Mouse (Mus musculus) gastrocnemius, adult 8-10 months (tissue): Measurements from ENCODE around the gene Slc22a4. TPM values are rescaled to one million over a fixed set of nuclear protein-coding genes. Genes with fewer than 3 reads are reported as not detected.
A peak's percentile ranks its signal among the peaks of the same experiment; 100 is the strongest.
"Not testable (repeated sequence)": the region's sequence is repeated elsewhere in the genome, so short reads cannot be mapped to it uniquely, and the experiment has no call there.

ENCODE experiments used
- DNase-seq, 2 experiments: peaks; one replicate each; pipeline ENCODE4 v3.0.0; 2022; ENCODE audit warnings: low spot score in 2 of 2
- total RNA-seq, 4 experiments: library from RNA; stranded (reverse); gene quantifications; 2 replicates each; pipeline ENCODE4 v1.2.4; 2022

Gene Slc22a4
- total RNA-seq, 4 experiments from 2014 or later = 2.0 to 2.2 (median 2.1) TPM

- peak; percentile 45 to 60 for DNase-seq
Observed at GRCm38 (mm10) chr11:54006901-54007300, 21.0 kb downstream of the Slc22a4 start.

DNA sequence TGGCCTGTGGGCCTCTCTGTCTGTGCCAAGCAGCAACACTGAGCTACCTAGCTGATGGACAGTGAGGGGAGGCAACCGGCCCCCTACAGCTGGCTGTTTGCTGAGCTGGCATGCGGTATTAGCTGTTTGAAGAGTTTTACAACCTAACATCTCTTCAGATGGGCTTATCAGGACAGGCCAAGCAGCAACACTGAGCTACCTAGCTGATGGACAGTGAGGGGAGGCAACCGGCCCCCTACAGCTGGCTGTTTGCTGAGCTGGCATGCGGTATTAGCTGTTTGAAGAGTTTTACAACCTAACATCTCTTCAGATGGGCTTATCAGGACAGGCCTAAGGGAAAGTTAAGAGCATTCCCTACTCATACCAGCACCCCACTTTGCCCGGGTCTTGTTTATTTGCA, 21.5 kb downstream of the Slc22a4 start:
- DNase-seq = not testable (repeated sequence)

GRCm38 (mm10) chr11:54004734-54005133, 23.2 kb downstream of the Slc22a4 start:
- DNase-seq = no peak

DNA sequence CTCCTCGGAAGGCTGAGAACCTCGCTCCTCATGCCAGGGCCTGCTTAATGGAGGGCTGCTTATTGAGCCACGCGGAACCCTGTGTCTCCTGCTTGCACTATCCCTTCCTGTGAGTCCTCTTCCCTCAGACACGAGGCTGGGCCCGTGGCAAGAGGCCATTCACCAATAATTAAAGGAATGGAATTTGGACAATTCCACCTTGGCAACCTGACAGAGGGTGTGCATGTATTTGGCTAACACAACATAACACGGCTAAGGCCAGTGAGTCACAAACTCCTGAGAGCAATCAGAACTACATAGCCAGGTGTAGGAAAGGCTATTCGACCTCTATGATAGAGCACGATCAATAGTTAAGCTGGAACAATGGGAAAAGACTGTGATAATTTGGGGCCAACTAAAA, 23.7 kb downstream of the Slc22a4 start:
- DNase-seq = peak in 1 of 2 experiments; percentile 39

GRCm38 (mm10) chr11:54002761-54003717, 24.9 kb downstream of the Slc22a4 start:
- DNase-seq = not testable (repeated sequence)

DNA sequence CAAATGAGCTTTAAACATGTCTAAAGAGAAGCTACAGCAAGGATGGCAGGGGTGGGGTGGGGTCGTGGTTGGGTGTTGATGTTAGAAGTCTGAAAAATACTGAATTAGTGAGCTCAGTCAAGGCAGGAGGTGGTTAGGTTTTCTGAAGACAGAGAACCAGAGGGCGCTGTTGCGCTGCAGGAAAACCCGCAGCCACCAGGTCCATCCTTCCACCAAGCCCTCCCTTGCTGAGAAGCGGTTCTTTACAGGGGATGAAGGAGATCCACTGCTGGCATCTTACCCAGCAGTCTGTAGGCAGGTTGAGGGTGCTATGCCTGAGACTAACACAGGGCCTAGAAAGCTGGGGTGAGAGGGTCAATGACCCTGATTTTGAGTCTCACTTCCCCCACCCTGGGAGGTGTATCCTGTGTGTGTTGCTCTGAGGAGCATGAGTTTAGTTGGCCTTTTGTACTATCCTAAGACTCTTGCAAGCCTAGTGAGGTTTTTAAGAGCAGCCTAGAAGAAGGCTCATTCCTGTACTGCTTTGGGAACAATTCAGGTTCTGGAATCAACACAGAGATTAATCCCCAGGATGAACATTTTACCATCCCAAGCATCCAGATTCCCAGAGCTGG, 25.6 kb downstream of the Slc22a4 start:
- DNase-seq = peak; percentile 39 to 50

DNA sequence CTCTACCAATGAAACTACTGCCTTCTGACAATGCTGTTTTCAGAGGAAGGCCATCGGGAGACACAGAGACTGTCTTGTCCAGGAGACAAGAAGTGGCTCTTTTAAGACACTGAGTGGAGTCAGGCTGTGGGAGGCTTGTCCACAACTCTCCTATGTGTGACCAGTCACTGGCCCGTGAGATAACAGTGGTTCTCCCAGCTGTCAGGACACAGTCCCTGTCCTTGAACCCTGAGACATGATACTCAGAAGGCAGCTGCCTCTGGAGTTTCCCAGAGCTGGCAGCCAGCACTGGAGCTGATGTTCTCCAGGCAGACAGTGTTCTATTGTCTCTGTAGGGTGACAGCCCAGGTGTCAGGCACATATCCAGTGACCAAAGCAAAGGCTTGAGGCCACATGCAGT, 30.2 kb downstream of the Slc22a4 start:
- DNase-seq = no peak

- DNase-seq = no peak
Observed at GRCm38 (mm10) chr11:53992264-53992663, 35.6 kb downstream of the Slc22a4 start.

DNA sequence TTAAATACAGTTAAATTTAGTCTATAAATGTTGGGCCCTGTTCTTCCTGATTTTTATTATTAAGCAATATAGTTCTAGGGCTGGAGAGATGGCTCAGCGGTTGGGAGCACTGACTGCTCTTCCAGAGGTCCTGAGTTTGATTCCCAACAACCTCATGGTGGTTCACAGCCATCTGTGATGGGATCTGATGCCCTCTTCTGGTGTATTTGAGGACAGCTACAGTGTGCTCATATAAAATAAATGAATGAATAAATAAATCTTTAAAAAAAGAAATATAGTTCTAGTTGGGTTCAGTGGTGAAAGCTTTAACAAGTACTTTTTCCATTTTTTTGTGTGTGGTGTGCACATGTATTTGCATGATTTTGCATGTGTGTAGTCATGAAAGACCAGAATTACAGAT, 38.7 kb downstream of the Slc22a4 start:
- no peak for DNase-seq

- DNase-seq = no peak
Observed at GRCm38 (mm10) chr11:53988081-53988480, 39.8 kb downstream of the Slc22a4 start.

GRCm38 (mm10) chr11:53981396-53981795, 46.5 kb downstream of the Slc22a4 start:
- no peak for DNase-seq

DNA sequence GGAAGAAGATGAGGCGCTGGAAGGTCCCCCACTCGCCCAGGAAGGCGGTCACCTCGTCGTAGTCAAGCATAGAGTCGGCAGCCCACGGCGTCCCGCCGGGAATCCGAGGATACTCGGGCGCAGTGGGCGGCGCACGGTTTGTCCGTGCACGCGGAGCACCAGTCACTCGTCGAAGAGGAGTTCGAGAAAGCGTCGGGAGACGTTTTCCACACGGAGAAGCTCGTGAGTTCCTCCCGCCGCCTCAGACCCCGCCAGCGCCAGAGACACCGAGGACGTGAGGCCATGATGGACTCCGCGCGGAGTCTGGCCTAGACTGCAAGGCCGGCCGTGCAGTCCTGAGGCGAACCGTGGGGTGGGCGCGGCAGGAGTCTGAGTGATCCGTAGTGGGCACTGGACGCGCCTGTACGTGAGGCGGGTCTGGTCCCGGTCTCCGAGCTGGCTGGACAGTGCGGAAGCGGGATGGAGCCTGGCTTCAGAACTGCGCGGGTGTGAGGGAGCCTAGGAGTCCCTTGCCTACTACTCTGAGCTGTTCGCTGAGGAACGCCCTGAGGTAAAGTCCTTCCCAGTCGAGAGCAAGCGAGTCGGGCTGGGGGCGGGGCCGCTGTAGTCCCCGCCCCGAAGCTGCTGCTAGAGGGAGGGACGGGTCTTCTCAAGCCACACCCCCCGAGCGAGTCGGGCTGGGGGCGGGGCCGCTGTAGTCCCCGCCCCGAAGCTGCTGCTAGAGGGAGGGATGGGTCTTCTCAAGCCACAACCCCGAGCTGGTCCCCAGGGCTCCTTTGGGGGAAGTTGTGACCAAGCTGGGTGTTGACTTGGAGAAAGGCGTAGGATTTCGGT, 47.9 kb downstream of the Slc22a4 start, which contains the start of gene Slc22a21:
Slc22a21 (minus strand) TSS at position 545 of the 834 bp plus-strand sequence.
- DNase-seq = peak; percentile 72 to 73

DNA sequence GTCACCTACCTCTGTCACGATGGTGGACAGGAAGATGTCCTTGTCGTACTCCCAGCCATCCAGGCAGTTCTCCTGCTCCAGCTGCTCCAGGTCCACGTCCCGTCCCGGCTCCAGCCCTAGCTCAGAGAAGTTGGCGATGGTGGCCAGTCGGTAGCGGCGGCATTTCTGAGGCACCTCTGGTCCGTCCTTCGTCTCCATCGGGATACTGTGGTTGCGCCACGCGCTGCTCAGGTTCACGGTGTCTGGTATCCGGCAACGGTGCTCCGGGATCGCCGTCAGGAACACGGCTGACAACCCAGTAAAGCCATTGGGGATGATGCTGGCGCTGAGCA, 48.5 kb downstream of the Slc22a4 start:
- DNase-seq = not testable (repeated sequence)

GRCm38 (mm10) chr11:53977672-53978071, 50.2 kb downstream of the Slc22a4 start:
- DNase-seq = no peak

DNA sequence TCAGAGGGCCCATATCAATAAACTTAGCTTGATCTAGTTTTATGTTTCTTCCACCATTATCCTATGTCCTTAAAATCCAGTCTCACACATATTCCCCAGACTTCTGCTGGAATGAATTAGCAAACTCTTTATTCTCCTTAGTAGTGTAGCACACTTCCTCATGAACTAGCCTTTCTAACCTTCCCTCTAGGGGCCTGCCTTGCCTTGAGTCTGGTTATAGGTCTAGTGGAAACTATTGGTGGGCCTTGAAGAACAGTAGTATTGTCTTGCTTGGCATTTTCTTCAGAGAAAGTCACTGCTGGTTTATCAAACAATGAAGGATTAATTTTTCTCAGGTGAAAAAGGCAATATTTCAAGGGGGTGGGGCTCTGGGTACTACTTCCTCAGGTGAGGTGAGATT, 52.3 kb downstream of the Slc22a4 start:
- no peak for DNase-seq

DNA sequence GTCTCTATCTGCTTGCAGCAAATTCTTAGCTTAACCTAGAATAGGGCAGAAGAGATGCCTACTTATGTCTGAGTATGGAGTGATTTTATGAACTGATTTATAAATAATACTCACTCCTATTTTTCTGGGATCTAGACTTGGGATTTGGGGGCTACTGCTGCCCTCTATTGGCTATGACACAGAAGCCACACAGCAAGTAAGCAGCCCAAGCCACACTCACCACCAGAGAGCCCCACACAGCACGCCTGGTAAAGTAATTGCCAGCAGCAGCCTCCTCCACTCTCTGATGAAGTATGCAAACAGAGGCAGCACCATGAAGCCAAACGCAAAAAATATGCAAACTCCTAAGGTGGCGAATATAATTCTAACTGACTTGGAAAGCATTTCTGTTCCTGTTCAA, 68.9 kb downstream of the Slc22a4 start:
- DNase-seq = no peak

DNA sequence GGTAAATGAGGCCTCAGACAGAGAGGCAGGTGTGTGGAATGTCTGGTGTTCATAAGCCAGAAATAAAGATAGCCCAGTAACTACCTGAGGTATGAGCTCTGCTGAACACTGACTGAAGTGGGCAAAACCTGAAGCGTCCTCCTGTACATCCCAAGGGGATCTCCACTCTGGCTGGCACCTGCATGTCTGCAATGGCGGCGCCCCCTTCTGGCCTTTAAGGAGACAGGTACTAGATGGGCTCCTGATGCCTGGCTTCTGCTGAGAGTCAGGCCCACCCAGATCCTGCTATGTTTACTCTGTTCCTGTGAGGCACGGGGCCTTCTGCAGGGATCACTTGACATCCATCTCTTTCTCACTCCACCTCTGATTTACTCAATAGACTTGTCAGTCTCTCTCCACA, 69.7 kb downstream of the Slc22a4 start:
- peak in 1 of 2 experiments; percentile 15 for DNase-seq

DNA sequence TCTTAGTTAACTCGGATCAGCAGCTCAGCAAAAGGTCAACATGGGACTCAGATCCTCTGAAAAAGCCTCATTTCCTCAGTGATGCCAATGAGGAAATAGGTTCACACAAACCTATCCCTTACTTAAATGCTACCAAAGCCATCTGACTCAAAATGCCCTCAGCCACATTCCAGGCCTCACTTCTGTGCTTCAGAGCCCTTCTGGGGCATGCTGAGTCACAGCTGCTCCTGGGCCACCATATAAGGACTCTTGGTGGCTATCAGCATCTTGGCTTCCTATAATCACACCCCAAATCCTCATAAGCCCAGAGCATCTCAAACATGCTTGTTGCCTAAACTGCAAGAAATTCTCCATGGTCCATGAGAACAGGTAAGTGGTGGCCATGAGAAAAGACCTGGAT, 71.3 kb downstream of the Slc22a4 start:
- DNase-seq = no peak

DNA sequence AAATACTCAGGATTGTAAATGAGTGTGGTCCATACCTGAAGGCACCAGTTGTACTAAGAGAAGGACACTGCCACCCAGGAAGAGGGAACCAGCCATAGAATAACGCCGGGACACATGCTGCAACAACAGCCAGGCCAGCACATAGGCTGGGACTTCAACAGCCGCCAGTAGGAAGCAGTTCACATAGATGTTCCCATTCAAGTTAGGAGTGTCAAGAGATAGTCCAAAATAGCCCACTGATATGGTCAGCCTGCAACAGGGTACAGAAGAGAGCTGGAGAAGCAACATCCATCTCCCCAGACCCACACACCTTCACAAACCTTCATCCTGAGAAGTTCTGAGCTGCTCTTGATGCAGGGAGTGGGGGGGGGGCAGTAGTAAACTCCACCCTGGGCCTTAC, 73.2 kb downstream of the Slc22a4 start:
- no peak for DNase-seq

DNA sequence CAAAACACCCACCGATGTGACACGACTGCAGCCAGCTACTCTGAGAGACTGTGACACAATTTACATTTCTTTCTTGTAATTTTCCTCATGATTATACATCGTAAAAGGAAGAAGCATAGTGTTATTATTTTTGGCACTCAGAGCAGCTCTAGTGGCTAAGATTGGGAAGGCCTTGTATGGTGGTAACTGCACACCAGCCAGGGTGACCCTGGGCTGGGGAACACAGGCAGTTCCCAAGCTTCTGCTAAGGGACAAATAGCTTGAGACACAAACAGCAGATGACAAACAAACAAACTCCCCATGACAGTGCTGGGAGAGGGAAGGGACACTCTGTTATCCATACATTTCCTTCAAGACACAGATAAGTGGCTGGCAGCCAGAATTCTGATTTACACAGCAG, 77.8 kb downstream of the Slc22a4 start:
- not testable (repeated sequence) for DNase-seq
